Mouse (Mus musculus) stomach, embryonic 16.5 days (tissue): ENCODE measurements around the gene Eif2b3. TPM values are rescaled to one million over a fixed set of nuclear protein-coding genes. Genes with fewer than 3 reads are reported as not detected.

Experiments
- ATAC-seq: fragments of 200-750 bp; cut with Nextera tagmentation; 2 replicates; pipeline ENCODE4 v1.8.0; 2017; ENCODE audit warnings: moderate number of reproducible peaks, moderate TSS enrichment; ENCODE audit not compliant: insufficient read depth, low FRiP score
- H3K27ac ChIP-seq: fragments of 300-500 bp; sonication (generic); 2 replicates; pipeline ENCODE4 v1.5.1; 2014; ENCODE audit warnings: low read length
- H3K27me3 ChIP-seq: fragments of 300-500 bp; sonication (generic); 2 replicates; pipeline ENCODE4 v1.6.1; 2014; ENCODE audit warnings: low read length, control low read depth, mixed read lengths; ENCODE audit not compliant: control insufficient read depth, insufficient read depth
- H3K36me3 ChIP-seq: fragments of 300-500 bp; sonication (generic); 2 replicates; pipeline ENCODE4 v1.6.1; 2014; ENCODE audit warnings: low read length; ENCODE audit not compliant: control insufficient read depth, insufficient read depth
- H3K4me1 ChIP-seq: fragments of 300-500 bp; sonication (generic); 2 replicates; pipeline ENCODE4 v1.6.1; 2014; ENCODE audit warnings: low read length, control low read depth, mixed read lengths; ENCODE audit not compliant: control insufficient read depth, insufficient read depth
- H3K4me2 ChIP-seq: fragments of 300-500 bp; sonication (generic); 2 replicates; pipeline ENCODE4 v1.6.1; 2014; ENCODE audit warnings: low read depth, low read length, mixed read lengths
- H3K4me3 ChIP-seq: fragments of 300-500 bp; sonication (generic); replicated peaks from 2 replicates; pipeline ENCODE4 v1.5.1; 2014; ENCODE audit warnings: mild to moderate bottlenecking, low read length
- H3K9ac ChIP-seq: fragments of 300-500 bp; sonication (generic); 2 replicates; pipeline ENCODE4 v1.6.1; 2014; ENCODE audit warnings: low read length
- H3K9me3 ChIP-seq: fragments of 300-500 bp; sonication (generic); replicated peaks from 2 replicates; pipeline ENCODE4 v1.6.1; 2016; ENCODE audit warnings: low read length, control low read depth; ENCODE audit not compliant: control insufficient read depth
- WGBS: fragments of 180-500 bp; shearing (Covaris S2); extraction: QIAGEN DNeasy Blood & Tissue Kit; methylation state at CpG from one replicate; pipeline ENCODE4 v1.1.7; 2014; 5-methylcytosine and 5-hydroxymethylcytosine counted together
- polyA plus RNA-seq: library from polyadenylated mRNA; unstranded; fragments of >200 nt; fragmentation: Nextera tagmentation; extraction: Ambion mirVana; gene quantifications from 2 replicates; pipeline ENCODE4 v1.2.1, GENCODE M21; 2015

Gene Eif2b3
- polyA plus RNA-seq, 1 experiment from 2014 or later, result 35.6 TPM

DNA sequence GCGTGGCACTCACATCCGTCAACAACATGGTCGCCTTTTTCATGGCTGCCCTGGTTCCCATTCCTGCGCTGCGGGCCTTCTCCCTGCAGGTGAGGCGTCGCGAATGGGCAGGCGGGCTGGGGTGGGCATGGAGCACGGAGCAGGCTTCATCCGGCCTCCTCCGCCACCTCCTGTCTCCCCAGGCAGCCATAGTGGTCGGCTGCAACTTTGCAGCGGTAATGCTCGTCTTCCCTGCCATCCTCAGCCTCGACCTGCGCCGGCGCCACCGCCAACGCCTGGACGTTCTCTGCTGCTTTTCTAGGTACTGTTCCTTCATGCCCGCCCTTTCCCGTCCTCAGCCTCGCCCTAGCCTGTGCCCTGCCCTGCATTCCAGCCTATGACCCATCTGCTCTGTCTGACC, 90.1 kb downstream of the Eif2b3 start:
- Histone ChIP-seq H3K36me3 (peaks cover 3% of the 10 kb centered on the region; the same call in 1 of the 2 replicates), H3K4me1 (no peaks in the 10 kb centered on the region), H3K27me3 (no peaks in the 10 kb centered on the region), H3K9me3 (no peaks in the 10 kb centered on the region), H3K9ac (no peak overlapping the region), H3K4me3 (no peak overlapping the region), H3K27ac (no peak overlapping the region), H3K4me2 (no peak overlapping the region)
- no peak for ATAC-seq
- 94% methylated on average over 25 of the region's 25 CpGs for WGBS

DNA sequence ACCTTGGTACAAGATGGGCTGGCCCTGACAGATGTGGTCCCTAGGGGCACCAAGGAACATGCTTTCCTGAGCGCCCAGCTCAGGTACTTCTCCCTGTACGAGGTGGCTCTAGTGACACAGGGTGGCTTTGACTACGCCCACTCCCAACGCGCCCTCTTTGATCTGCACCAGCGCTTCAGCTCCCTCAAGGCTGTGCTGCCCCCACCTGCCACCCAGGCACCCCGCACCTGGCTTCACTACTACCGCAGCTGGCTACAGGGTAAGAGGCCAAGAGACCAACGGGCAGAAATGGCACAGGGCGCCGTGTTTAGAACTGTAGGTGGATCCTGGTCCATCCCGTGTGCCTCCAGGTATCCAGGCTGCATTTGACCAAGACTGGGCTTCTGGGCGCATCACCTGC, 91.0 kb downstream of the Eif2b3 start:
- Histone ChIP-seq H3K9ac (no peak overlapping the region), H3K27me3 (no peaks in the 10 kb centered on the region), H3K4me2 (no peak overlapping the region), H3K4me3 (no peak overlapping the region), H3K9me3 (no peaks in the 10 kb centered on the region), H3K4me1 (no peaks in the 10 kb centered on the region), H3K27ac (no peak overlapping the region), H3K36me3 (peaks cover 3% of the 10 kb centered on the region; the same call in 1 of the 2 replicates)
- WGBS, result 91% methylated on average over 13 of the region's 13 CpGs
- no peak for ATAC-seq

DNA sequence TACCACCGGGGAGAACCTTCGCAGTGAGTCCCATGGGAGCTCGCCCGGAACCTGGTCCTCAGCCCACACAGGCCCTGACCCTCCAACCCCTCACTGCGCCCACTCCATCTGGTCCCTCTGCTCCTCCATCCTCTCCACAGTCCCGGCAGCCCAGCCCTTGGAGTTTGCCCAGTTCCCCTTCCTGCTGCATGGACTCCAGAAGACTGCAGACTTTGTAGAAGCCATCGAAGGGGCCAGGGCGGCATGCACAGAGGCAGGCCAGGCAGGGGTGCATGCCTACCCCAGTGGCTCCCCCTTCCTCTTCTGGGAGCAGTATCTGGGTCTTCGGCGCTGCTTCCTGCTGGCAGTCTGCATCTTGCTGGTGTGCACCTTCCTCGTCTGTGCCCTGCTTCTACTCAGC, 91.8 kb downstream of the Eif2b3 start:
- no peaks in the 10 kb centered on the region for H3K9me3 ChIP-seq
- WGBS, result 92% methylated on average over 11 of the region's 11 CpGs
- no peaks in the 10 kb centered on the region for H3K27me3 ChIP-seq
- ATAC-seq, result no peak
- peaks cover 3% of the 10 kb centered on the region; the same call in 1 of the 2 replicates for H3K36me3 ChIP-seq
- no peak overlapping the region for H3K27ac ChIP-seq
- H3K4me2 ChIP-seq, result no peak overlapping the region
- H3K9ac ChIP-seq, result no peak overlapping the region
- no peaks in the 10 kb centered on the region for H3K4me1 ChIP-seq
- H3K4me3 ChIP-seq, result no peak overlapping the region

- Histone ChIP-seq H3K4me1 (no peaks in the 10 kb centered on the region), H3K9me3 (no peaks in the 10 kb centered on the region), H3K27ac (no peak overlapping the region), H3K4me2 (no peak overlapping the region), H3K27me3 (no peaks in the 10 kb centered on the region), H3K4me3 (no peak overlapping the region), H3K9ac (no peak overlapping the region), H3K36me3 (no peaks in the 10 kb centered on the region)
- 86% methylated on average over 1 of the region's 1 CpGs for WGBS
- ATAC-seq, result no peak
These were observed 94.0 kb downstream of the Eif2b3 start for GRCm38 (mm10) chr4:117113237-117113636.

DNA sequence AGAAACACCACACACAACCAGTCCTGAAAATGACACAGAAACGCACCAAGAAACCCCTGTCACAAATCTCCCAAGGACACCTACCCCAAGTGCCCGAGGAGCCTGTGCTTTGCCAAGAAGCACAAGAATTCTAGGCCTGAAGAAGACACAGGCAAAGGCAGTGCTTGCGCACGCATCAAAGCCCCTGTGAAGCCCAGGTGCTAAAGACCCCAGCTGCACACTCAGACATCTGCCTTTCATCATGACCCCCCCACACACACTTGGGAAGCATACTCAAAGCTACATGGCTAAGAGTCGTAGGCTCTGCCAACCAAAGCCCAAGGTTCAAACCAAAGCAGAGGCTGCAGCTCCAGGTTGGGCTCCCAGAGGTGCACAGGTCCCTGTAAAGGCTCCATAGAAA, 96.4 kb downstream of the Eif2b3 start:
- Histone ChIP-seq H3K27ac (no peak overlapping the region), H3K27me3 (no peaks in the 10 kb centered on the region), H3K4me1 (peaks cover 5% of the 10 kb centered on the region), H3K4me3 (no peak overlapping the region), H3K9ac (no peak overlapping the region), H3K9me3 (no peaks in the 10 kb centered on the region), H3K36me3 (no peaks in the 10 kb centered on the region), H3K4me2 (no peak overlapping the region)
- ATAC-seq, result no peak
- WGBS, result 83% methylated on average over 5 of the region's 5 CpGs

DNA sequence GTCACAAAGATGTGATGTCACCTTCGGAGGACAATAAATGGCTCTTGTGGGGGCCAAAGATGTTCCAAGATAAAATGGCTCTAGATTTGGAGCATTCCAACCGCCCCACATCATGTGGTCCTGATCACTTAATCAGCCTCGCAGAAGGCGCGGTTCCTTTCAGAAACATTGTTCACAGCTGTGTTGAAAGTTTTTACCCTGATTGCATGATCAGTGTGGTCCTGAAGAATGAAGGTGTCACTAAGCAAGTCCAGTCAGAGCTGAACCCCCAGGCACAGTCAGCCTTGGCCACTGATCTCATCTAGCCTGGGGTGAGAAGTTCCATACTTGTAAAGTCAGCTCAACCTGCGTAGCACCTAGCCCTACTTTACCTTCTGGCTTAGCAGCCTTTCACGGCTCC, 98.7 kb downstream of the Eif2b3 start:
- Histone ChIP-seq H3K4me3 (no peak overlapping the region), H3K36me3 (no peaks in the 10 kb centered on the region), H3K27ac (no peak overlapping the region), H3K4me2 (no peak overlapping the region), H3K9ac (no peak overlapping the region), H3K9me3 (no peaks in the 10 kb centered on the region), H3K27me3 (no peaks in the 10 kb centered on the region), H3K4me1 (peaks cover 15% of the 10 kb centered on the region)
- ATAC-seq, result no peak
- WGBS, result 90% methylated on average over 7 of the region's 7 CpGs

DNA sequence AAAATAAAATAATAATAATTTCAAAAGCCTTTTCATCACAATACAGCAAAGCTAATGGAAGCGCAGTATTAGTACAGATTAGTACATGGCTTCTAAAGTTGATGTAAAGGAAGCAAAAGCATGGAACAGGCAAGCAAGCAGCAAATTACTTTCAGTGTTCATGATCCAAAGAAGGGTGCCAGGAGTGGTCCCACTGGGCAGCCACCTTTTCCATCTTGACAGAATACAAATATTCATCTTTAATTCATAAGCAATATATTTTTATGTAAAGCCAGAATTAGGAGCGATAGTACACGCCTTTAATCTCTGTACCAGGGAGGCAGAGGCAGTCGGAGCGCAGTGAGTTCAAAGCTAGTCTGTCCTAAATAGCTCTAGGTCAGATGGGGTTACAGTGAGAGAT, 100.4 kb downstream of the Eif2b3 start:
- no peak for ATAC-seq
- Histone ChIP-seq H3K27me3 (no peaks in the 10 kb centered on the region), H3K4me2 (peak overlapping the region; percentile 77), H3K36me3 (no peaks in the 10 kb centered on the region), H3K4me1 (peaks cover 17% of the 10 kb centered on the region), H3K9me3 (no peaks in the 10 kb centered on the region), H3K4me3 (peak overlapping the region; percentile 68), H3K27ac (peak overlapping the region; percentile 92), H3K9ac (peak overlapping the region; percentile 66)
- 73% methylated on average over 5 of the region's 5 CpGs for WGBS

DNA sequence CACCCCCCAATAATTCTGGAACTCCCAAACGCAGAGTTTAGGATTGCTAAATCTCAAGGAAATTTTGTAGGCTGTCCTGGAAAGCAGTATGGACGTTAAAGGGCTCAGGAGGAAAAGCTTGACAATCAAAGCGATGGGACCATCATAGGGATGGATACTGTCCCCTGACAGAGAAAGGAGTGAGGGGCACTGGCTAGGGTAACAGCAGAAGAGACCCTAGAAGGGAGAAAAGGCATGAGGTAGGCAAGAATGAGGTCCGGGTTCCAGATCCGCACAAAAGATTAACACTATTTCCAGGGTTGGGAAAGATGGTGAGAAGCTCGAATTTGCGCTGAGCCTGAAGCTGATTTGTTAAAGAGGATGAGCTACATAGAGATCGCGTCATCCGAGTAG, 100.8 kb downstream of the Eif2b3 start:
- Histone ChIP-seq H3K27me3 (no peaks in the 10 kb centered on the region), H3K9me3 (no peaks in the 10 kb centered on the region), H3K4me2 (peak overlapping the region; percentile 77), H3K9ac (peak overlapping the region; percentile 66), H3K4me3 (peak overlapping the region; percentile 68), H3K36me3 (no peaks in the 10 kb centered on the region), H3K4me1 (peaks cover 21% of the 10 kb centered on the region), H3K27ac (peak overlapping the region; percentile 92)
- peak; percentile 1; the same call in 1 of the 2 replicates for ATAC-seq
- 3% methylated on average over 10 of the region's 10 CpGs for WGBS

- peak overlapping the region; percentile 68 for H3K4me3 ChIP-seq
- no peaks in the 10 kb centered on the region for H3K9me3 ChIP-seq
- H3K27me3 ChIP-seq, result no peaks in the 10 kb centered on the region
- no peaks in the 10 kb centered on the region for H3K36me3 ChIP-seq
- peak; percentile 95 for ATAC-seq
- H3K4me2 ChIP-seq, result peak overlapping the region; percentile 93
- H3K9ac ChIP-seq, result peak overlapping the region; percentile 75
- H3K4me1 ChIP-seq, result peaks cover 28% of the 10 kb centered on the region
- under 1% methylated on average over 69 of the region's 69 CpGs for WGBS
- H3K27ac ChIP-seq, result peak overlapping the region; percentile 92
These were observed 101.5 kb downstream of the Eif2b3 start for GRCm38 (mm10) chr4:117120445-117121414.
